Mouse (Mus musculus) limb, embryonic 11.5 days (tissue): ENCODE data around the gene Nubp2. TPM values are rescaled to one million over a fixed set of nuclear protein-coding genes. Genes with fewer than 3 reads are reported as not detected.

Source experiments
- ATAC-seq: fragments of 200-750 bp; cut with Nextera tagmentation; 2 replicates; pipeline ENCODE4 v1.8.0; 2017; ENCODE audit warnings: low read depth; ENCODE audit not compliant: insufficient number of reproducible peaks, low FRiP score, low TSS enrichment
- DNase-seq: peaks from one replicate; pipeline ENCODE4 v3.0.0-alpha.2; 2015; ENCODE audit warnings: low spot score
- H3K27ac ChIP-seq: fragments of 300-500 bp; sonication (generic); replicated peaks from 2 replicates; pipeline ENCODE4 v1.5.1; 2014; ENCODE audit warnings: low read depth, mild to moderate bottlenecking, low read length
- H3K27me3 ChIP-seq: fragments of 300-500 bp; sonication (generic); 2 replicates; pipeline ENCODE4 v1.6.1; 2014; ENCODE audit warnings: mild to moderate bottlenecking, low read length, mixed read lengths; ENCODE audit not compliant: control insufficient read depth, insufficient read depth
- H3K36me3 ChIP-seq: fragments of 300-500 bp; sonication (generic); 2 replicates; pipeline ENCODE4 v1.6.1; 2014; ENCODE audit warnings: mild to moderate bottlenecking, low read length, moderate library complexity, mixed read lengths; ENCODE audit not compliant: control insufficient read depth, insufficient read depth
- H3K4me1 ChIP-seq: fragments of 300-500 bp; sonication (generic); 2 replicates; pipeline ENCODE4 v1.6.1; 2014; ENCODE audit warnings: low read length, mixed read lengths; ENCODE audit not compliant: control insufficient read depth, insufficient read depth
- H3K4me2 ChIP-seq: fragments of 300-500 bp; sonication (generic); 2 replicates; pipeline ENCODE4 v1.6.1; 2014; ENCODE audit warnings: low read depth, mild to moderate bottlenecking, moderate library complexity; ENCODE audit not compliant: severe bottlenecking
- H3K4me3 ChIP-seq: fragments of 300-500 bp; sonication (generic); 2 replicates; pipeline ENCODE4 v1.5.1; 2014; ENCODE audit warnings: low read depth, low read length
- H3K9ac ChIP-seq: fragments of 300-500 bp; sonication (generic); 2 replicates; pipeline ENCODE4 v1.6.1; 2014; ENCODE audit warnings: mild to moderate bottlenecking, low read length
- H3K9me3 ChIP-seq: fragments of 300-500 bp; sonication (generic); 2 replicates; pipeline ENCODE4 v1.6.1; 2016; ENCODE audit warnings: low read length; ENCODE audit not compliant: control insufficient read depth
- WGBS: fragments of 180-500 bp; shearing (Covaris S2); extraction: QIAGEN DNeasy Blood & Tissue Kit; methylation state at CpG from one replicate; pipeline ENCODE4 v1.1.7; 2014; 5-methylcytosine and 5-hydroxymethylcytosine counted together
- polyA plus RNA-seq: library from polyadenylated mRNA; unstranded; fragments of >200 nt; fragmentation: Nextera tagmentation; extraction: Ambion mirVana; gene quantifications from 2 replicates; pipeline ENCODE4 v1.2.1, GENCODE M21; 2014

Nubp2 gene
- polyA plus RNA-seq, 1 experiment from 2014 or later: 65.1 TPM

GRCm38 (mm10) chr17:24907591-24907990 is 21.4 kb upstream of the Nubp2 start:
- H3K27ac ChIP-seq: no peak overlapping the region
- 97% methylated on average over 2 of the region's 2 CpGs for WGBS
- no peak overlapping the region for H3K4me2 ChIP-seq
- H3K27me3 ChIP-seq: no peaks in the 10 kb centered on the region
- peaks cover 25% of the 10 kb centered on the region for H3K36me3 ChIP-seq
- H3K9me3 ChIP-seq: no peaks in the 10 kb centered on the region
- no peak overlapping the region for H3K9ac ChIP-seq
- no peak for ATAC-seq
- DNase-seq: no peak
- no peak overlapping the region for H3K4me3 ChIP-seq
- H3K4me1 ChIP-seq: no peaks in the 10 kb centered on the region

- Histone ChIP-seq H3K9me3 (no peaks in the 10 kb centered on the region), H3K9ac (no peak overlapping the region), H3K27me3 (no peaks in the 10 kb centered on the region), H3K27ac (no peak overlapping the region), H3K36me3 (peaks cover 43% of the 10 kb centered on the region), H3K4me2 (no peak overlapping the region), H3K4me3 (no peak overlapping the region), H3K4me1 (no peaks in the 10 kb centered on the region; the same call in 1 of the 2 replicates)
- ATAC-seq (no peak), DNase-seq (no peak)
- WGBS: 87% methylated on average over 9 of the region's 9 CpGs
These were observed 17.6 kb upstream of the Nubp2 start for GRCm38 (mm10) chr17:24903767-24904166.

- no peak overlapping the region for H3K4me3 ChIP-seq
- H3K4me1 ChIP-seq: no peaks in the 10 kb centered on the region; the same call in 1 of the 2 replicates
- DNase-seq: no peak
- H3K9ac ChIP-seq: no peak overlapping the region
- H3K9me3 ChIP-seq: no peaks in the 10 kb centered on the region
- no peak overlapping the region for H3K4me2 ChIP-seq
- no peak for ATAC-seq
- WGBS: 68% methylated on average over 9 of the region's 9 CpGs
- H3K27ac ChIP-seq: no peak overlapping the region
- no peaks in the 10 kb centered on the region for H3K27me3 ChIP-seq
- peaks cover 47% of the 10 kb centered on the region for H3K36me3 ChIP-seq
These were observed 16.7 kb upstream of the Nubp2 start for GRCm38 (mm10) chr17:24902671-24903474.

- no peak overlapping the region for H3K9ac ChIP-seq
- no peak for ATAC-seq
- no peak overlapping the region for H3K27ac ChIP-seq
- peaks cover 3% of the 10 kb centered on the region; the same call in 1 of the 2 replicates for H3K4me1 ChIP-seq
- H3K4me2 ChIP-seq: no peak overlapping the region
- no peak for DNase-seq
- H3K27me3 ChIP-seq: no peaks in the 10 kb centered on the region
- H3K4me3 ChIP-seq: no peak overlapping the region
- H3K9me3 ChIP-seq: no peaks in the 10 kb centered on the region
- 86% methylated on average over 5 of the region's 5 CpGs for WGBS
- peaks cover 51% of the 10 kb centered on the region for H3K36me3 ChIP-seq
These were observed 16.0 kb upstream of the Nubp2 start for GRCm38 (mm10) chr17:24902124-24902523.

GRCm38 (mm10) chr17:24900014-24900413 is 13.9 kb upstream of the Nubp2 start:
- H3K9ac ChIP-seq: no peak overlapping the region
- H3K36me3 ChIP-seq: peaks cover 48% of the 10 kb centered on the region
- H3K4me1 ChIP-seq: peaks cover 17% of the 10 kb centered on the region
- H3K4me2 ChIP-seq: no peak overlapping the region
- H3K27me3 ChIP-seq: no peaks in the 10 kb centered on the region
- DNase-seq (no peak), ATAC-seq (no peak)
- H3K27ac ChIP-seq: no peak overlapping the region
- H3K4me3 ChIP-seq: no peak overlapping the region
- no peaks in the 10 kb centered on the region for H3K9me3 ChIP-seq
- WGBS: 94% methylated on average over 6 of the region's 6 CpGs

GRCm38 (mm10) chr17:24899153-24899552 is 13.0 kb upstream of the Nubp2 start:
- no peak overlapping the region for H3K27ac ChIP-seq

GRCm38 (mm10) chr17:24898041-24898854 is 12.1 kb upstream of the Nubp2 start:
- Histone ChIP-seq H3K4me2 (no peak overlapping the region), H3K4me1 (peaks cover 25% of the 10 kb centered on the region), H3K36me3 (peaks cover 38% of the 10 kb centered on the region), H3K27ac (no peak overlapping the region), H3K27me3 (no peaks in the 10 kb centered on the region), H3K4me3 (no peak overlapping the region), H3K9me3 (no peaks in the 10 kb centered on the region), H3K9ac (no peak overlapping the region; the same call in 1 of the 2 replicates)
- DNase-seq (no peak), ATAC-seq (no peak)
- WGBS: 84% methylated on average over 4 of the region's 4 CpGs

More at GRCm38 (mm10) chr17:24899153-24899552, 13.0 kb upstream of the Nubp2 start:
- Histone ChIP-seq H3K9me3 (no peaks in the 10 kb centered on the region), H3K4me3 (no peak overlapping the region), H3K9ac (no peak overlapping the region), H3K36me3 (peaks cover 42% of the 10 kb centered on the region), H3K27me3 (no peaks in the 10 kb centered on the region), H3K4me2 (no peak overlapping the region), H3K4me1 (peaks cover 20% of the 10 kb centered on the region)
- DNase-seq (no peak), ATAC-seq (no peak)
- 89% methylated on average over 5 of the region's 5 CpGs for WGBS

- Histone ChIP-seq H3K4me1 (peaks cover 25% of the 10 kb centered on the region), H3K27ac (no peak overlapping the region), H3K4me3 (peak overlapping the region; percentile 81; the same call in 1 of the 2 replicates), H3K36me3 (peaks cover 39% of the 10 kb centered on the region), H3K27me3 (no peaks in the 10 kb centered on the region), H3K9me3 (no peaks in the 10 kb centered on the region), H3K4me2 (no peak overlapping the region), H3K9ac (no peak overlapping the region)
- DNase-seq (no peak), ATAC-seq (no peak)
- WGBS: 84% methylated on average over 4 of the region's 4 CpGs
These were observed 11.5 kb upstream of the Nubp2 start for GRCm38 (mm10) chr17:24897600-24897999.
